Mouse (Mus musculus): ENCODE results near the gene Rnf130. TPM values are rescaled to one million over a fixed set of nuclear protein-coding genes. Genes with fewer than 3 reads are reported as not detected.

The Rnf130 gene
- polyA plus RNA-seq, 1 experiment: 0.26 TPM

DNA sequence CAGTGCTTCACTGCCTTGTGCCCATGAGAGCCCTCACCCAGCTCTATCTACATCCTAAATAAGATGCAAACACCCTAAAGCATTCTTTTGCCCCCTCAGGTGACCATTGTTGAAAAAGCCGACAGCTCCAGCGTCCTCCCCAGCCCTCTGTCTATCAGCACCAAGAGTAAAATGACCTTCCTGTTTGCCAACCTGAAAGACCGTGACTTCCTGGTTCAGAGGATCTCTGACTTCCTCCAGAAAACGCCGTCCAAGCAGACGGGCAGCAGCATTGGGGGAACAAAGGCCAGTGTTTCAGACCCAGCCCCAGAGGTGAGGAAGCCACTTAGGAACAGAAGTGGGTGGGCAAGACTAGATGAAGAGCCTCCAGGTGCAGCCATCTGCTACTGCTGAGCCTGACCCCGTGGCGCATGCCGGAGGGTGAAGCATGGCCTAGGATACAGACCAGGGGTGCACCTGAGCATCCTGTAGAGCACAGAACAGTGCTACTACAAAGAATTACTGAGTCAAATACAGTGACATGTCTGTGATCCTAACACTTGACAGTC is 124.5 kb downstream of the Rnf130 start:
- Histone ChIP-seq H3K4me3 (replicated peaks) (no peak overlapping the region), H3K9me3 (ENCODE audit: control insufficient read depth, low read length) (no peaks in the 10 kb centered on the region), H3K36me3 (ENCODE audit: control insufficient read depth) (peaks cover 88% of the 10 kb centered on the region), H3K4me1 (ENCODE audit: control insufficient read depth) (peaks cover 3% of the 10 kb centered on the region; the same call in 1 of the 2 replicates), H3K27me3 (ENCODE audit: control insufficient read depth) (no peaks in the 10 kb centered on the region)
- no peak for TF ChIP-seq GATA1 (IDR thresholded peaks at IDR 0.05; ENCODE audit: low read length)
- no peak for TF ChIP-seq TAL1 (IDR thresholded peaks at IDR 0.05; ENCODE audit: low read length)

DNA sequence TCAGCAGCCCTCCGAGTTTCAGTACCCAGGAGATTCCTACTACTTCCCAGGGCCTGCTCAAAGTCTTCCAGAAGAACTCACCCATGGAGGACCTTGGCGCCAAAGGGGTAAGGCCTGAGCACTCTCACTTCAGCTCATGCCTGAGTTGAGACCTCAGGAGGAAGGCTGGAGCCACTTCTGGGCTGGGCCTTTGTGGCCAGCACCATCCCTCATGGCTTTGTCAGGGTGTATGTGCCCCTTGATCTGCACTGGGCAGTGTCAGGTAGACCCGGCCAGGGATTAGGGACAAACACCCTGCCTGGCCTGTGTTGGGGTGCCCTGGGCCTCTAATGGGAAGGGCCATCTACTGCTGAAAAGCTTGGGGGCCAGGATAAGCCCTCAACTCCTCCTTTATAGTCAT is 126.2 kb downstream of the Rnf130 start:
- no peak for TF ChIP-seq TAL1 (IDR thresholded peaks at IDR 0.05; ENCODE audit: low read length)
- no peak for TF ChIP-seq GATA1 (IDR thresholded peaks at IDR 0.05; ENCODE audit: low read length)
- Histone ChIP-seq H3K9me3 (ENCODE audit: control insufficient read depth, low read length) (no peaks in the 10 kb centered on the region), H3K4me3 (replicated peaks) (no peak overlapping the region), H3K27me3 (ENCODE audit: control insufficient read depth) (no peaks in the 10 kb centered on the region), H3K36me3 (ENCODE audit: control insufficient read depth) (peaks cover 85% of the 10 kb centered on the region), H3K4me1 (ENCODE audit: control insufficient read depth) (peaks cover 3% of the 10 kb centered on the region; the same call in 1 of the 2 replicates)

DNA sequence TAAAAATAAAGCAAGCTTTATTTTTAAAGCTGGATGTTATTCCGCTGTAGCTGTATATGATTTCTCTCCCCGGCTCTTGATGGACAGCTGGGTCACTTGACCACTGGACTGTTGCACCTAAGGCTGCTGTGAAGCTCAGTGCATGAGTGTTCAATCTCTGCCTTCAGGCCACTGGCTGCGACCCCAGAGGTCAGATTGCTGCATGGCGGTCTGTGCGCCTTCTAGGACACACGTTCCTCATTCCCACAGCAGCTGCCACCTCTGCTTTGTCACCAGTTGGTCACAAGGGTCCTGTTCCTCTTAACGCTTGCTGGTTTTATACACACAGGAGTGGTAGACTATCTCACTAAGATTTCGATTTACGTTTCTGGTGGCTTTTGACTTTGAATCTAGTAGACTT is 129.0 kb downstream of the Rnf130 start:
- no peak for TF ChIP-seq GATA1 (IDR thresholded peaks at IDR 0.05; ENCODE audit: low read length)
- TF ChIP-seq TAL1 (IDR thresholded peaks at IDR 0.05; ENCODE audit: low read length): no peak
- Histone ChIP-seq H3K27me3 (ENCODE audit: control insufficient read depth) (no peaks in the 10 kb centered on the region), H3K4me1 (ENCODE audit: control insufficient read depth) (no peaks in the 10 kb centered on the region), H3K9me3 (ENCODE audit: control insufficient read depth, low read length) (no peaks in the 10 kb centered on the region), H3K4me3 (replicated peaks) (no peak overlapping the region), H3K36me3 (ENCODE audit: control insufficient read depth) (peaks cover 89% of the 10 kb centered on the region)

Other genes with a start within 250 kb of the Rnf130 start
- not detected in 2 replicates for gene Gfpt2, start 231.2 kb upstream of the Rnf130 start, polyA plus RNA-seq (2012)
- gene Mapk9, start 178.6 kb upstream of the Rnf130 start, polyA plus RNA-seq (2012): 0.44 and 0.63 TPM in 2 replicates
- gene Rasgef1c, start 123.5 kb upstream of the Rnf130 start, polyA plus RNA-seq (2012): not detected in 2 replicates
- 1.5 and 1.6 TPM in 2 replicates for gene Tbc1d9b, start 106.0 kb downstream of the Rnf130 start, polyA plus RNA-seq (2012)
- gene Mrnip, start 149.1 kb downstream of the Rnf130 start, polyA plus RNA-seq (2012): 0.79 and 1.3 TPM in 2 replicates
- 19.5 and 24.0 TPM in 2 replicates for gene Sqstm1, start 185.5 kb downstream of the Rnf130 start, polyA plus RNA-seq (2012)
- 23.6 and 24.7 TPM in 2 replicates for gene Mgat4b, start 185.5 kb downstream of the Rnf130 start, polyA plus RNA-seq (2012)
- not detected in 2 replicates for gene Ltc4s, start 213.3 kb downstream of the Rnf130 start, polyA plus RNA-seq (2012)